Mouse (Mus musculus) MEL (cell line): ENCODE data around the gene Arhgef3. TPM values are rescaled to one million over a fixed set of nuclear protein-coding genes. Genes with fewer than 3 reads are reported as not detected.
A peak's percentile ranks its signal among the peaks of the same experiment; 100 is the strongest.

ENCODE experiments used
- DNase-seq: peaks from one replicate; pipeline ENCODE4 v3.0.0; 2011; ENCODE audit warnings: low read depth, low spot score
- H3K27ac ChIP-seq: 2 replicates; pipeline ENCODE4 v1.5.1; 2012; ENCODE audit warnings: low read depth, mild to moderate bottlenecking, control low read depth, low read length, moderate library complexity; ENCODE audit not compliant: control insufficient read depth
- H3K27me3 ChIP-seq, 2 experiments: fragments of 150-350 bp in 1 of 2; sonication (generic) in 1 of 2; 2 replicates each; pipeline ENCODE4 v1.6.1; 2012; ENCODE audit warnings: low read length in 2 of 2, mild to moderate bottlenecking in 2 of 2, improper control_type of control experiment in 1 of 2, moderate library complexity in 1 of 2; ENCODE audit not compliant: insufficient read depth in 2 of 2, control insufficient read depth in 1 of 2
- H3K36me3 ChIP-seq, 2 experiments: 2 replicates each; pipeline ENCODE4 v1.6.1; 2012 to 2014; ENCODE audit warnings: low read length in 2 of 2, improper control_type of control experiment in 1 of 2, inconsistent platforms in 1 of 2, mild to moderate bottlenecking in 1 of 2; ENCODE audit not compliant: insufficient read depth in 2 of 2, control insufficient read depth in 1 of 2
- H3K4me1 ChIP-seq, 2 experiments: fragments of 150-350 bp in 1 of 2; sonication (generic) in 1 of 2; 2 replicates each; pipeline ENCODE4 v1.6.1; 2012; ENCODE audit warnings: low read length in 2 of 2, improper control_type of control experiment in 1 of 2, mild to moderate bottlenecking in 1 of 2; ENCODE audit not compliant: insufficient read depth in 2 of 2, control insufficient read depth in 1 of 2
- H3K4me3 ChIP-seq, 2 experiments: fragments of 150-350 bp in 1 of 2; sonication (generic) in 1 of 2; 2 replicates each; pipeline ENCODE4 v1.5.1; 2012; ENCODE audit warnings: low read depth in 2 of 2, low read length in 2 of 2, mild to moderate bottlenecking in 2 of 2, moderate library complexity in 2 of 2, control low read depth in 1 of 2, improper control_type of control experiment in 1 of 2; ENCODE audit not compliant: control insufficient read depth in 1 of 2, insufficient read depth in 1 of 2
- H3K79me2 ChIP-seq: 2 replicates; pipeline ENCODE4 v1.6.1; 2012; ENCODE audit warnings: mild to moderate bottlenecking, low read length, moderate library complexity; ENCODE audit not compliant: control insufficient read depth, poor library complexity, insufficient read depth
- H3K9ac ChIP-seq: 2 replicates; pipeline ENCODE4 v1.6.1; 2012; ENCODE audit warnings: low read depth, mild to moderate bottlenecking, control low read depth, low read length, moderate library complexity; ENCODE audit not compliant: control insufficient read depth, poor library complexity, severe bottlenecking
- H3K9me3 ChIP-seq: fragments of 150-350 bp; sonication (generic); replicated peaks from 2 replicates; pipeline ENCODE4 v1.6.1; 2012; ENCODE audit warnings: mild to moderate bottlenecking, low read length, improper control_type of control experiment, moderate library complexity; ENCODE audit not compliant: insufficient read depth
- CHD1 ChIP-seq: IDR thresholded peaks from 2 replicates; pipeline ENCODE4 v1.6.1; 2012; ENCODE audit warnings: low read depth, mild to moderate bottlenecking, inconsistent platforms, low read length, improper control_type of control experiment
- CTCF ChIP-seq, 3 experiments: IDR thresholded peaks in 2 of 3; conservative IDR thresholded peaks in 1 of 3; 2 replicates each; pipeline ENCODE4 v1.5.1; 2011 to 2012; ENCODE audit warnings: low read length in 3 of 3, low read depth in 2 of 3, mild to moderate bottlenecking in 2 of 3, improper control_type of control experiment in 1 of 3, inconsistent platforms in 1 of 3, mixed read lengths in 1 of 3, moderate library complexity in 1 of 3; ENCODE audit not compliant: control insufficient read depth in 1 of 3, insufficient read depth in 1 of 3, poor library complexity in 1 of 3, severe bottlenecking in 1 of 3
- E2F4 ChIP-seq: IDR thresholded peaks from 2 replicates; pipeline ENCODE4 v1.6.1; 2011; ENCODE audit warnings: low read depth, low read length, improper control_type of control experiment, borderline replicate concordance
- GATA1 ChIP-seq: IDR thresholded peaks from 2 replicates; pipeline ENCODE4 v1.6.1; 2011; ENCODE audit warnings: low read depth, low read length, improper control_type of control experiment
- JUND ChIP-seq: IDR thresholded peaks from 2 replicates; pipeline ENCODE4 v1.6.1; 2011; ENCODE audit warnings: low read depth, mild to moderate bottlenecking, improper control_type of control experiment, low read length
- KAT2A ChIP-seq: conservative IDR thresholded peaks from 2 replicates; pipeline ENCODE4 v1.6.1; 2012; ENCODE audit warnings: low read depth, low read length, improper control_type of control experiment, inconsistent platforms
- MAZ ChIP-seq: IDR thresholded peaks from 2 replicates; pipeline ENCODE4 v1.6.1; 2012; ENCODE audit warnings: low read depth, mild to moderate bottlenecking, inconsistent platforms, low read length, improper control_type of control experiment
- MYB ChIP-seq: IDR thresholded peaks from 2 replicates; pipeline ENCODE4 v1.6.1; 2011; ENCODE audit warnings: mild to moderate bottlenecking, low read depth, low read length, improper control_type of control experiment
- POLR2AphosphoS5 ChIP-seq: IDR thresholded peaks from 2 replicates; pipeline ENCODE4 v1.6.1; 2012; ENCODE audit warnings: low read depth, borderline replicate concordance, mild to moderate bottlenecking, inconsistent platforms, low read length, moderate library complexity, mixed read lengths
- SIN3A ChIP-seq: IDR thresholded peaks from 2 replicates; pipeline ENCODE4 v1.6.1; 2012; ENCODE audit warnings: low read length, improper control_type of control experiment, inconsistent platforms
- SMC3 ChIP-seq: IDR thresholded peaks from 2 replicates; pipeline ENCODE4 v1.6.1; 2011; ENCODE audit warnings: low read depth, low read length, improper control_type of control experiment
- TBP ChIP-seq: IDR thresholded peaks from 2 replicates; pipeline ENCODE4 v1.8.0; 2011; ENCODE audit warnings: low read depth, low read length, improper control_type of control experiment
- TCF12 ChIP-seq: IDR thresholded peaks from 2 replicates; pipeline ENCODE4 v1.6.1; 2014; ENCODE audit warnings: low read depth, mild to moderate bottlenecking, inconsistent platforms, low read length, improper control_type of control experiment, moderate library complexity
- UBTF ChIP-seq: IDR thresholded peaks from 2 replicates; pipeline ENCODE4 v1.6.1; 2012; ENCODE audit warnings: low read depth, mild to moderate bottlenecking, inconsistent platforms, low read length, improper control_type of control experiment, moderate library complexity, borderline replicate concordance; ENCODE audit not compliant: insufficient read depth
- polyA plus RNA-seq, 2 experiments: library from polyadenylated mRNA; stranded (reverse) in 1 of 2; unstranded in 1 of 2; fragments of >175 nt in 1 of 2; fragments of >200 nt in 1 of 2; gene quantifications; 2 replicates each; pipeline versions ENCODE4 v1.2.1 to v1.2.4; 2012; ENCODE audit warnings: low replicate concordance in 2 of 2, low read depth in 1 of 2; ENCODE audit not compliant: insufficient read length in 2 of 2, insufficient read depth in 1 of 2, missing spikeins in 1 of 2
- total RNA-seq: library from RNA; depleted of rRNA; stranded (reverse); fragments of 300-350 nt; gene quantifications from 2 replicates; pipeline ENCODE4 v1.2.3, GENCODE M21; 2012

Arhgef3 gene
- total and polyA plus RNA-seq, 3 experiments = 2.1 to 2.7 TPM; not detected in 1

- H3K4me3 ChIP-seq = peak overlapping the region in 1 of 2 experiments; percentile 48; a peak in 1 of 4 replicates
- H3K27ac ChIP-seq = no peak overlapping the region
- H3K79me2 ChIP-seq = no peaks in the 10 kb centered on the region
- no peak for TF ChIP-seq GATA1
- TF ChIP-seq SIN3A = no peak
- no peak for TF ChIP-seq TCF12
- TF ChIP-seq CTCF (IDR thresholded peaks at IDR 0.05 in 2 of 3, conservative IDR thresholded peaks at IDR 0.05 in 1 of 3; ENCODE audit: control insufficient read depth in 1 of 3, insufficient read depth in 1 of 3, low read depth in 2 of 3, low read length in 3 of 3, poor library complexity in 1 of 3, severe bottlenecking in 1 of 3) = no peak
- TF ChIP-seq, all 39 proteins: peak for 0
- Histone ChIP-seq H3K27me3 (peaks cover 0 to 4% of the 10 kb centered on the region in 2 experiments; a peak in 1 of 4 replicates), H3K36me3 (no peaks in the 10 kb centered on the region), H3K9me3 (no peaks in the 10 kb centered on the region), H3K9ac (no peak overlapping the region), H3K4me1 (no peaks in the 10 kb centered on the region)
- DNase-seq = no peak
These were observed 569 bp downstream of the Arhgef3 start for GRCm38 (mm10) chr14:27115275-27115660.

- no peak overlapping the region for H3K4me3 ChIP-seq
- peaks cover 0 to 4% of the 10 kb centered on the region in 2 experiments; a peak in 1 of 4 replicates for H3K27me3 ChIP-seq
- no peaks in the 10 kb centered on the region for H3K4me1 ChIP-seq
- no peaks in the 10 kb centered on the region for H3K79me2 ChIP-seq
- no peak overlapping the region for H3K9ac ChIP-seq
- no peak overlapping the region for H3K27ac ChIP-seq
- no peak for DNase-seq
- H3K9me3 ChIP-seq = no peaks in the 10 kb centered on the region
- H3K36me3 ChIP-seq = no peaks in the 10 kb centered on the region
- TF ChIP-seq KAT2A = no peak
- no peak for TF ChIP-seq E2F4
- no peak for TF ChIP-seq TBP
- TF ChIP-seq JUND = no peak
- no peak for TF ChIP-seq SMC3
- no peak for TF ChIP-seq UBTF
- TF ChIP-seq, all 39 proteins: peak for 0
These were observed 1.3 kb downstream of the Arhgef3 start for GRCm38 (mm10) chr14:27115991-27116390.

GRCm38 (mm10) chr14:27116577-27117165, 2.0 kb downstream of the Arhgef3 start:
- Histone ChIP-seq H3K27me3 (peaks cover 0 to 4% of the 10 kb centered on the region in 2 experiments; a peak in 1 of 4 replicates), H3K36me3 (no peaks in the 10 kb centered on the region), H3K79me2 (no peaks in the 10 kb centered on the region), H3K9me3 (no peaks in the 10 kb centered on the region), H3K9ac (no peak overlapping the region), H3K4me1 (no peaks in the 10 kb centered on the region), H3K4me3 (no peak overlapping the region), H3K27ac (no peak overlapping the region)
- DNase-seq = no peak
- TF ChIP-seq UBTF (no peak), MYB (no peak), MAZ (no peak), POLR2AphosphoS5 (no peak), CHD1 (no peak)
